Mouse (Mus musculus): ENCODE results near the gene Elof1. TPM values are rescaled to one million over a fixed set of nuclear protein-coding genes. Genes with fewer than 3 reads are reported as not detected.
A peak's percentile ranks its signal among the peaks of the same experiment; 100 is the strongest.

The Elof1 gene
- polyA plus RNA-seq, 1 experiment from 2014 or later: 182 TPM

DNA sequence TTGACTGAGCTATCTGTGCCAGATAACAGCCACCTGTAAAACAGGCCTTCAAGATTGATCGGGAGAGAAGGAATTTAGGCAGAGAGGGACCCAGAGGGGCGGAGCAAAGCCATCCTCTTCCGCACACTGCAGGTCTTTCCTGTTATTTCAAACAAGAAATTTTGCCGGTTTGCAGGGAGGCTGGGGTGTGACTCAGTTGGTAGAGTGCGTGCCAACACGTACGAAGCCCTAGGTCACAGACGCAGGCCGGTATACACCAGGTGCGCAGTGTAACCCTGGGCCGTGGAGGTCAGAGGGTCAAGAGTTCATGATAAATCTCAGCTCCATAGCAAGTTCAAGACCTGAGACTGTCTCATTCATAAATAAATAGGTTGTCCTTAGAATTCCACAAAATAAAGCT lies 15.2 kb upstream of the Elof1 start:
- WGBS: 52% methylated on average over 11 of the region's 11 CpGs
- peak overlapping the region; percentile 62; the same call in 1 of the 2 replicates for H3K9ac ChIP-seq (ENCODE audit: low read depth, low read length)
- H3K4me2 ChIP-seq (ENCODE audit: low read depth, low read length): peak overlapping the region; percentile 74
- H3K36me3 ChIP-seq (ENCODE audit: control insufficient read depth, insufficient read depth, low read length): no peaks in the 10 kb centered on the region
- no peak overlapping the region for H3K27ac ChIP-seq (replicated peaks; ENCODE audit: low read depth, low read length)
- H3K9me3 ChIP-seq (ENCODE audit: control insufficient read depth, low read length): no peaks in the 10 kb centered on the region
- peaks cover 3% of the 10 kb centered on the region; the same call in 1 of the 2 replicates for H3K27me3 ChIP-seq (replicated peaks; ENCODE audit: control insufficient read depth, insufficient read depth, low read length)
- ATAC-seq (ENCODE audit: low read depth): 0 out of 2 replicates have a peak, but pooled peaks have one; percentile 16
- H3K4me1 ChIP-seq (ENCODE audit: control insufficient read depth, insufficient read depth, low read length): 0 out of 2 replicates have a peak, but pooled peaks cover 11% of the 10 kb centered on the region
- peak overlapping the region; percentile 38 for H3K4me3 ChIP-seq (ENCODE audit: low read depth, low read length)
- DNase-seq (ENCODE audit: low spot score): peak; percentile 37

DNA sequence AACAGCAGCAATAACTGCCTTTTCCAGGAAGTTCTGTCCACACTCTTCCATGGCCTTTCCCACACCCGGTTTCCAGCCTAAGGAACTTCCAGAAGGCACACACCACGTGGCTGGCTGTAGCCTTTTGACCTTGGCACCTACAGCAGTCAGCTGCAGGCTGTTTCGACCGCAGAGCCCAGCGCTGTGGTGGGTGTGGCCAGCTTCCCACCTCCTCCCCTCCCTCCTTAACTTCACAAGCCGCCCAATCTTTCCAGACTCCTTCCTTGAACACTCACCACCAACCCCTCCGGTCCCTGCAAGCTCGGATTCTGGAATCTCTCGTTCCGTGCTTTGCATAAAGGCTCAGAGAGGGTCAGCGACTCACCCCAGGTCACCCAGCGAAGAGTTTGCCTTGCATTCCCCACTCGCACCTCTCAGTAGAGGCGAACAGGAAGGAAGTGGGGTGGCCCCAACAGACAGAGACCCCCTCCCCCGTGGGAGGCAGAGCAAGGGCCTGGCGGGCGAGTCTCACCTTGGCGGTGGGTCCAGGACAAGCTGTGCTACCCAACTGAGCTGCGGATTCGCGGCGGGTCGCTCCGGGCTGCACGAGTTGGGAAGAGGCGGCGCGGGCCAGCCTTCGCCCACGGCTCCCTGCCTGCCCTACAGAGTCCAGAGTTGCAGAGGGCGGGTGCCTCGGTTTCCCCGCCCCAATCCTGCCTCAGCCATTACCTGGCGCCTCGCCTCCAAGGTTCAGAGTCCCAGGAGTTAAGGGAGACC lies 14.4 kb upstream of the Elof1 start:
- DNase-seq (ENCODE audit: low spot score): peak; percentile 61
- Histone ChIP-seq H3K9ac (ENCODE audit: low read depth, low read length) (peak overlapping the region; percentile 62), H3K27ac (replicated peaks; ENCODE audit: low read depth, low read length) (no peak overlapping the region), H3K4me1 (ENCODE audit: control insufficient read depth, insufficient read depth, low read length) (0 out of 2 replicates have a peak, but pooled peaks cover 11% of the 10 kb centered on the region), H3K36me3 (ENCODE audit: control insufficient read depth, insufficient read depth, low read length) (no peaks in the 10 kb centered on the region), H3K27me3 (replicated peaks; ENCODE audit: control insufficient read depth, insufficient read depth, low read length) (0 out of 2 replicates have a peak, but pooled peaks cover 3% of the 10 kb centered on the region), H3K9me3 (ENCODE audit: control insufficient read depth, low read length) (no peaks in the 10 kb centered on the region), H3K4me3 (ENCODE audit: low read depth, low read length) (peak overlapping the region; percentile 38), H3K4me2 (ENCODE audit: low read depth, low read length) (peak overlapping the region; percentile 74)
- peak; percentile 60; the same call in 1 of the 2 replicates for ATAC-seq (ENCODE audit: low read depth)
- WGBS: 2% methylated on average over 21 of the region's 35 CpGs

DNA sequence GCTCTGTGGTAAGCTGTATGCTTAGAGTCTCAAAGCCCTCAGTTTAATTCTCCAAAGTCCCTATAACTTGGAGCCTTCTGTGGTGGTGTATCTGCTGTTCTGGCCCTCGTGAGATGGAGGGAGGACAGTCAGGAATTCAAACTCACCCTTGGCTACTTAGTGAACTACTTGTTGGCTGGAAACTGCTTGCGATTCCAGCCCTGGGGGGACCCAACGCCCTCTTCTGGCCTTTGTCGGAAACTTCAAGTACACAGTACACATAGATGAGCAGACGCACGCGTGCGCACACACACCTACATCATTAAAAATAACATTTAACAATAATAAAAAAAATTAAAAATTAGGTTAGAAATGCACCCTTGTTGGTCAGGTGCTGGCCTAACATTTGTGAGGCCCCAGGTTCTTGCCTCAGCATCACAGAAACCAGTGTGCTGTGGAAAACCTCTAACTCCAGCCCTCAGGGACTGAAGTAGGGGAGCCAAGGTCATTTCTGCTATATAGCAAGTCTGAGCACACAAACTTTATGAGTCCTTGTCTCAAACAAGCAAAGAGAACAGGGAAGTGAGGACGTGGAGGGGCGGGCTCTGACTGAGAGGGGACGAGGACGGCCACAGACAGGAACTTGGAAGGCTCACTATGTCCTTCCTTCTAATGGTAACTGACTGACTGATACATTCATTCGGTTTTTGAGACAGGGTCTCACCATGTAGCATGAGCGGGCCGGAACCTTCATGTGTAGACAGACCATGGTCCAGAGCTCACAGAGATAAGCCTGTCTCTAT lies 8.5 kb upstream of the Elof1 start:
- no peak overlapping the region for H3K27ac ChIP-seq (replicated peaks; ENCODE audit: low read depth, low read length)
- no peak overlapping the region for H3K4me3 ChIP-seq (ENCODE audit: low read depth, low read length)
- H3K36me3 ChIP-seq (ENCODE audit: control insufficient read depth, insufficient read depth, low read length): no peaks in the 10 kb centered on the region
- no peaks in the 10 kb centered on the region for H3K4me1 ChIP-seq (ENCODE audit: control insufficient read depth, insufficient read depth, low read length)
- H3K4me2 ChIP-seq (ENCODE audit: low read depth, low read length): no peak overlapping the region
- no peak overlapping the region for H3K9ac ChIP-seq (ENCODE audit: low read depth, low read length)
- ATAC-seq (ENCODE audit: low read depth) (no peak), DNase-seq (ENCODE audit: low spot score) (no peak)
- no peaks in the 10 kb centered on the region for H3K9me3 ChIP-seq (ENCODE audit: control insufficient read depth, low read length)
- 88% methylated on average over 15 of the region's 15 CpGs for WGBS
- H3K27me3 ChIP-seq (replicated peaks; ENCODE audit: control insufficient read depth, insufficient read depth, low read length): no peaks in the 10 kb centered on the region

DNA sequence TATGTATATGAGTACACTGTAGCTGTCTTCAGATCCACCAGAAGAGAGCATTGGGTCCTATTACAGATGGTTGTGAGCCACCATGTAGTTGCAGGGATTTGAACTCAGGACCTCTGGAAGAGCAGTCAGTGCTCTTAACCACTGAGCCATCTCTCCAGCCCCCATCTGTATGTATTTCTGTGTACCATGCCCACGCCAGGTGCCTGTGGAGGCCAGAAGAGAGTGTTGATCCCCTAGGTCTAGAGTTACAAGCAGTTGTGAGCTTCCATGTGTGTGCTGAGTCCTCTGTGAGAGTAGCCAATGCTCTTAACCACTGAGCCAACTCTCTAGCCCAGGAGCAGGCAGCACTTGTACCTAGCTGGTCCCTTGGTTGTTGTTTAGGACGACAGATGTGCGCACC lies 7.2 kb upstream of the Elof1 start:
- Histone ChIP-seq H3K9me3 (ENCODE audit: control insufficient read depth, low read length) (no peaks in the 10 kb centered on the region), H3K9ac (ENCODE audit: low read depth, low read length) (no peak overlapping the region), H3K4me1 (ENCODE audit: control insufficient read depth, insufficient read depth, low read length) (no peaks in the 10 kb centered on the region), H3K4me2 (ENCODE audit: low read depth, low read length) (no peak overlapping the region), H3K27me3 (replicated peaks; ENCODE audit: control insufficient read depth, insufficient read depth, low read length) (no peaks in the 10 kb centered on the region), H3K27ac (replicated peaks; ENCODE audit: low read depth, low read length) (no peak overlapping the region), H3K36me3 (ENCODE audit: control insufficient read depth, insufficient read depth, low read length) (no peaks in the 10 kb centered on the region), H3K4me3 (ENCODE audit: low read depth, low read length) (no peak overlapping the region)
- WGBS: 86% methylated on average over 3 of the region's 3 CpGs
- no peak for DNase-seq (ENCODE audit: low spot score)
- no peak for ATAC-seq (ENCODE audit: low read depth)

GRCm38 (mm10) chr9:22123069-22123609 lies 6.2 kb upstream of the Elof1 start:
- H3K36me3 ChIP-seq (ENCODE audit: control insufficient read depth, insufficient read depth, low read length): no peaks in the 10 kb centered on the region
- H3K4me3 ChIP-seq (ENCODE audit: low read depth, low read length): no peak overlapping the region
- no peaks in the 10 kb centered on the region for H3K27me3 ChIP-seq (replicated peaks; ENCODE audit: control insufficient read depth, insufficient read depth, low read length)
- DNase-seq (ENCODE audit: low spot score) (no peak), ATAC-seq (ENCODE audit: low read depth) (no peak)
- WGBS: 80% methylated on average over 7 of the region's 7 CpGs
- H3K27ac ChIP-seq (replicated peaks; ENCODE audit: low read depth, low read length): no peak overlapping the region
- no peaks in the 10 kb centered on the region for H3K4me1 ChIP-seq (ENCODE audit: control insufficient read depth, insufficient read depth, low read length)
- no peak overlapping the region for H3K9ac ChIP-seq (ENCODE audit: low read depth, low read length)
- no peaks in the 10 kb centered on the region for H3K9me3 ChIP-seq (ENCODE audit: control insufficient read depth, low read length)
- no peak overlapping the region for H3K4me2 ChIP-seq (ENCODE audit: low read depth, low read length)

- no peak for ATAC-seq (ENCODE audit: low read depth)
- 76% methylated on average over 3 of the region's 3 CpGs for whole genome bisulfite sequencing
- no peak overlapping the region for H3K9ac ChIP-seq (ENCODE audit: low read depth, low read length)
- no peaks in the 10 kb centered on the region for H3K36me3 ChIP-seq (ENCODE audit: control insufficient read depth, insufficient read depth, low read length)
- DNase-seq (ENCODE audit: low spot score): no peak
- H3K9me3 ChIP-seq (ENCODE audit: control insufficient read depth, low read length): no peaks in the 10 kb centered on the region
- H3K27ac ChIP-seq (replicated peaks; ENCODE audit: low read depth, low read length): no peak overlapping the region
- H3K4me1 ChIP-seq (ENCODE audit: control insufficient read depth, insufficient read depth, low read length): peaks cover 4% of the 10 kb centered on the region
- no peak overlapping the region for H3K4me2 ChIP-seq (ENCODE audit: low read depth, low read length)
- no peak overlapping the region for H3K4me3 ChIP-seq (ENCODE audit: low read depth, low read length)
- H3K27me3 ChIP-seq (replicated peaks; ENCODE audit: control insufficient read depth, insufficient read depth, low read length): no peaks in the 10 kb centered on the region
Measured at GRCm38 (mm10) chr9:22122005-22122404, 5.0 kb upstream of the Elof1 start.

- DNase-seq (ENCODE audit: low spot score): no peak
- Histone ChIP-seq H3K4me2 (ENCODE audit: low read depth, low read length) (no peak overlapping the region), H3K27me3 (replicated peaks; ENCODE audit: control insufficient read depth, insufficient read depth, low read length) (no peaks in the 10 kb centered on the region), H3K9ac (ENCODE audit: low read depth, low read length) (no peak overlapping the region), H3K36me3 (ENCODE audit: control insufficient read depth, insufficient read depth, low read length) (no peaks in the 10 kb centered on the region), H3K4me1 (ENCODE audit: control insufficient read depth, insufficient read depth, low read length) (peaks cover 4% of the 10 kb centered on the region), H3K27ac (replicated peaks; ENCODE audit: low read depth, low read length) (no peak overlapping the region), H3K4me3 (ENCODE audit: low read depth, low read length) (no peak overlapping the region), H3K9me3 (ENCODE audit: control insufficient read depth, low read length) (no peaks in the 10 kb centered on the region)
- ATAC-seq (ENCODE audit: low read depth): no peak
Measured at GRCm38 (mm10) chr9:22121545-22121944, 4.6 kb upstream of the Elof1 start.

DNA sequence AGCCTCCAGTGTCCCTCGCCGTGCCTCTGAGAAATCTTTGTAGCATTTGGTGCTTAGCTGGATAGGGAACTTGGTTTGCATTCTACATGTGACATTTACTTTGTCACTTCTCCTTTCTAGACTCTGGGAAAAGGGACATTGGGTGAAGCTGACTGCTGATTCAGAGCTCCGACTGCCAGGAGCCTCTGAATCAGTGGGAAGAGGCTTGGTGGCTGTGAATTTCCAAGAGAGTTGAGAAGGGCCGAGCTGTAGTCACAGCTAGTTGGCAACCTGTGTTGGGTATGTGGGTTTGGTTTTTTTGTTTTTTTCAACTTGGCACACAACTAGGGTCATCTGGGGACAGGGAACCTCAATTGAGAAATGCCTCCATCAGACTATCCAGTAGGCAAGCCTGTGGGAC lies 2.6 kb upstream of the Elof1 start:
- no peak overlapping the region for H3K4me3 ChIP-seq (ENCODE audit: low read depth, low read length)
- 83% methylated on average over 4 of the region's 4 CpGs for WGBS
- H3K9ac ChIP-seq (ENCODE audit: low read depth, low read length): no peak overlapping the region
- DNase-seq (ENCODE audit: low spot score) (no peak), ATAC-seq (ENCODE audit: low read depth) (no peak)
- no peak overlapping the region for H3K27ac ChIP-seq (replicated peaks; ENCODE audit: low read depth, low read length)
- no peaks in the 10 kb centered on the region for H3K27me3 ChIP-seq (replicated peaks; ENCODE audit: control insufficient read depth, insufficient read depth, low read length)
- H3K4me1 ChIP-seq (ENCODE audit: control insufficient read depth, insufficient read depth, low read length): peaks cover 13% of the 10 kb centered on the region
- H3K9me3 ChIP-seq (ENCODE audit: control insufficient read depth, low read length): no peaks in the 10 kb centered on the region
- H3K4me2 ChIP-seq (ENCODE audit: low read depth, low read length): no peak overlapping the region
- H3K36me3 ChIP-seq (ENCODE audit: control insufficient read depth, insufficient read depth, low read length): no peaks in the 10 kb centered on the region

Data from embryonic facial prominence, embryonic 14.5 days (tissue).